Mouse (Mus musculus): ENCODE results near the gene Theg.

GRCm38 (mm10) chr10:79530721-79531120 lies 56.4 kb downstream of the Theg start:
- TF ChIP-seq POLR2A (IDR thresholded peaks at IDR 0.05; ENCODE audit: low read depth, low read length) (no peak), CTCF (IDR thresholded peaks at IDR 0.05; ENCODE audit: extremely low read depth, insufficient read depth, insufficient read length, insufficient replicate concordance) (no peak)

Data from spleen, adult 2 months (tissue).